Mouse (Mus musculus) CH12.LX (cell line): ENCODE results near the gene Gm5105.

ENCODE experiments used
- CTCF ChIP-seq, 2 experiments: IDR thresholded peaks in 1 of 2; conservative IDR thresholded peaks in 1 of 2; 2 replicates each; pipeline ENCODE4 v1.5.1; 2011 to 2012; ENCODE audit warnings: low read depth in 2 of 2, low read length in 2 of 2, improper control_type of control experiment in 1 of 2, inconsistent platforms in 1 of 2, mild to moderate bottlenecking in 1 of 2, moderate library complexity in 1 of 2
- EP300 ChIP-seq: IDR thresholded peaks from 2 replicates; pipeline ENCODE4 v1.6.1; 2011; ENCODE audit warnings: low read length, improper control_type of control experiment
- SIN3A ChIP-seq: IDR thresholded peaks from 2 replicates; pipeline ENCODE4 v1.6.1; 2012; ENCODE audit warnings: low read length, improper control_type of control experiment, inconsistent platforms

GRCm38 (mm10) chr3:138075209-138075608, 8.0 kb upstream of the Gm5105 start:
- TF ChIP-seq SIN3A = no peak
- no peak for TF ChIP-seq CTCF (conservative IDR thresholded peaks at IDR 0.05 in 1 of 2, IDR thresholded peaks at IDR 0.05 in 1 of 2; ENCODE audit: low read depth in 2 of 2, low read length in 2 of 2)
- no peak for TF ChIP-seq EP300
